Mouse (Mus musculus): ENCODE data around the gene Pde6h. TPM values are rescaled to one million over a fixed set of nuclear protein-coding genes. Genes with fewer than 3 reads are reported as not detected.

Pde6h gene
- polyA plus RNA-seq, 1 experiment from 2014 or later = 0.27 TPM

- Histone ChIP-seq H3K4me1 (ENCODE audit: insufficient read depth, low read depth, low read length) (peaks cover 8% of the 10 kb centered on the region; the same call in 1 of the 2 replicates), H3K4me3 (ENCODE audit: low read depth, low read length) (no peak overlapping the region), H3K9ac (replicated peaks; ENCODE audit: low read depth) (no peak overlapping the region), H3K9me3 (ENCODE audit: low read length) (no peaks in the 10 kb centered on the region), H3K36me3 (ENCODE audit: insufficient read depth, low read length) (no peaks in the 10 kb centered on the region), H3K4me2 (replicated peaks; ENCODE audit: low read depth, low read length) (no peak overlapping the region), H3K27ac (ENCODE audit: low read length) (no peak overlapping the region), H3K27me3 (replicated peaks; ENCODE audit: insufficient read depth, low read length) (no peaks in the 10 kb centered on the region)
- ATAC-seq (no peak), DNase-seq (ENCODE audit: low spot score) (no peak)
- 79% methylated on average over 9 of the region's 9 CpGs for WGBS
- TF ChIP-seq EP300 (IDR thresholded peaks at IDR 0.05) (no peak), CTCF (IDR thresholded peaks at IDR 0.05) (no peak)
These were observed 18.6 kb downstream of the Pde6h start for GRCm38 (mm10) chr6:136942280-136942679.

GRCm38 (mm10) chr6:136943392-136943791 is 19.8 kb downstream of the Pde6h start:
- no peak for TF ChIP-seq CTCF (IDR thresholded peaks at IDR 0.05)
- TF ChIP-seq EP300 (IDR thresholded peaks at IDR 0.05) = no peak
- DNase-seq (ENCODE audit: low spot score) = no peak
- Histone ChIP-seq H3K27me3 (replicated peaks; ENCODE audit: insufficient read depth, low read length) (no peaks in the 10 kb centered on the region), H3K9ac (replicated peaks; ENCODE audit: low read depth) (no peak overlapping the region), H3K27ac (ENCODE audit: low read length) (no peak overlapping the region), H3K36me3 (ENCODE audit: insufficient read depth, low read length) (no peaks in the 10 kb centered on the region), H3K4me2 (replicated peaks; ENCODE audit: low read depth, low read length) (no peak overlapping the region), H3K4me1 (ENCODE audit: insufficient read depth, low read depth, low read length) (peaks cover 8% of the 10 kb centered on the region; the same call in 1 of the 2 replicates), H3K9me3 (ENCODE audit: low read length) (no peaks in the 10 kb centered on the region), H3K4me3 (ENCODE audit: low read depth, low read length) (no peak overlapping the region)
- ATAC-seq = no peak

GRCm38 (mm10) chr6:136944511-136944910 is 20.9 kb downstream of the Pde6h start:
- whole genome bisulfite sequencing = 61% methylated on average over 8 of the region's 8 CpGs
- DNase-seq (ENCODE audit: low spot score) (no peak), ATAC-seq (no peak)
- Histone ChIP-seq H3K9ac (replicated peaks; ENCODE audit: low read depth) (no peak overlapping the region), H3K4me3 (ENCODE audit: low read depth, low read length) (no peak overlapping the region), H3K27me3 (replicated peaks; ENCODE audit: insufficient read depth, low read length) (no peaks in the 10 kb centered on the region), H3K4me2 (replicated peaks; ENCODE audit: low read depth, low read length) (no peak overlapping the region), H3K4me1 (ENCODE audit: insufficient read depth, low read depth, low read length) (peaks cover 8% of the 10 kb centered on the region; the same call in 1 of the 2 replicates), H3K27ac (ENCODE audit: low read length) (no peak overlapping the region), H3K9me3 (ENCODE audit: low read length) (no peaks in the 10 kb centered on the region), H3K36me3 (ENCODE audit: insufficient read depth, low read length) (no peaks in the 10 kb centered on the region)
- TF ChIP-seq CTCF (IDR thresholded peaks at IDR 0.05) (no peak), EP300 (IDR thresholded peaks at IDR 0.05) (no peak)

GRCm38 (mm10) chr6:136946241-136946640 is 22.6 kb downstream of the Pde6h start:
- no peak for TF ChIP-seq EP300 (IDR thresholded peaks at IDR 0.05)
- TF ChIP-seq CTCF (IDR thresholded peaks at IDR 0.05) = no peak
- ATAC-seq = no peak

GRCm38 (mm10) chr6:136946943-136947342 is 23.3 kb downstream of the Pde6h start:
- Histone ChIP-seq H3K4me2 (replicated peaks; ENCODE audit: low read depth, low read length) (no peak overlapping the region), H3K9ac (replicated peaks; ENCODE audit: low read depth) (no peak overlapping the region), H3K4me1 (ENCODE audit: insufficient read depth, low read depth, low read length) (no peaks in the 10 kb centered on the region), H3K27me3 (replicated peaks; ENCODE audit: insufficient read depth, low read length) (no peaks in the 10 kb centered on the region), H3K4me3 (ENCODE audit: low read depth, low read length) (no peak overlapping the region), H3K9me3 (ENCODE audit: low read length) (no peaks in the 10 kb centered on the region), H3K27ac (ENCODE audit: low read length) (no peak overlapping the region), H3K36me3 (ENCODE audit: insufficient read depth, low read length) (no peaks in the 10 kb centered on the region)
- TF ChIP-seq EP300 (IDR thresholded peaks at IDR 0.05) (no peak), CTCF (IDR thresholded peaks at IDR 0.05) (no peak)
- peak; percentile 26; the same call in 1 of the 2 replicates for ATAC-seq
- WGBS = 60% methylated on average over 9 of the region's 9 CpGs
- DNase-seq (ENCODE audit: low spot score) = no peak

More at GRCm38 (mm10) chr6:136946241-136946640, 22.6 kb downstream of the Pde6h start:
- WGBS = 56% methylated on average over 5 of the region's 5 CpGs
- H3K4me2 ChIP-seq (replicated peaks; ENCODE audit: low read depth, low read length) = no peak overlapping the region
- H3K9ac ChIP-seq (replicated peaks; ENCODE audit: low read depth) = no peak overlapping the region
- no peak overlapping the region for H3K4me3 ChIP-seq (ENCODE audit: low read depth, low read length)
- H3K9me3 ChIP-seq (ENCODE audit: low read length) = no peaks in the 10 kb centered on the region
- H3K27ac ChIP-seq (ENCODE audit: low read length) = no peak overlapping the region
- DNase-seq (ENCODE audit: low spot score) = no peak
- no peaks in the 10 kb centered on the region for H3K36me3 ChIP-seq (ENCODE audit: insufficient read depth, low read length)
- no peaks in the 10 kb centered on the region for H3K27me3 ChIP-seq (replicated peaks; ENCODE audit: insufficient read depth, low read length)
- H3K4me1 ChIP-seq (ENCODE audit: insufficient read depth, low read depth, low read length) = peaks cover 1% of the 10 kb centered on the region; the same call in 1 of the 2 replicates

GRCm38 (mm10) chr6:136947716-136948115 is 24.1 kb downstream of the Pde6h start:
- Histone ChIP-seq H3K36me3 (ENCODE audit: insufficient read depth, low read length) (no peaks in the 10 kb centered on the region), H3K4me2 (replicated peaks; ENCODE audit: low read depth, low read length) (no peak overlapping the region), H3K4me3 (ENCODE audit: low read depth, low read length) (no peak overlapping the region), H3K4me1 (ENCODE audit: insufficient read depth, low read depth, low read length) (no peaks in the 10 kb centered on the region), H3K27ac (ENCODE audit: low read length) (no peak overlapping the region), H3K27me3 (replicated peaks; ENCODE audit: insufficient read depth, low read length) (no peaks in the 10 kb centered on the region), H3K9ac (replicated peaks; ENCODE audit: low read depth) (no peak overlapping the region), H3K9me3 (ENCODE audit: low read length) (no peaks in the 10 kb centered on the region)
- TF ChIP-seq CTCF (IDR thresholded peaks at IDR 0.05) (no peak), EP300 (IDR thresholded peaks at IDR 0.05) (no peak)
- DNase-seq (ENCODE audit: low spot score) (no peak), ATAC-seq (no peak)
- WGBS = 71% methylated on average over 4 of the region's 4 CpGs

- Histone ChIP-seq H3K9ac (replicated peaks; ENCODE audit: low read depth) (no peak overlapping the region), H3K4me3 (ENCODE audit: low read depth, low read length) (no peak overlapping the region), H3K27ac (ENCODE audit: low read length) (no peak overlapping the region), H3K27me3 (replicated peaks; ENCODE audit: insufficient read depth, low read length) (no peaks in the 10 kb centered on the region), H3K9me3 (ENCODE audit: low read length) (no peaks in the 10 kb centered on the region), H3K36me3 (ENCODE audit: insufficient read depth, low read length) (no peaks in the 10 kb centered on the region), H3K4me1 (ENCODE audit: insufficient read depth, low read depth, low read length) (no peaks in the 10 kb centered on the region), H3K4me2 (replicated peaks; ENCODE audit: low read depth, low read length) (no peak overlapping the region)
- ATAC-seq (no peak), DNase-seq (ENCODE audit: low spot score) (no peak)
- TF ChIP-seq EP300 (IDR thresholded peaks at IDR 0.05) (no peak), CTCF (IDR thresholded peaks at IDR 0.05) (no peak)
- WGBS = 87% methylated on average over 2 of the region's 2 CpGs
These were observed 26.5 kb downstream of the Pde6h start for GRCm38 (mm10) chr6:136950171-136950570.
